Mouse (Mus musculus): ENCODE results near the gene Psmb11.

Gene Psmb11

DNA sequence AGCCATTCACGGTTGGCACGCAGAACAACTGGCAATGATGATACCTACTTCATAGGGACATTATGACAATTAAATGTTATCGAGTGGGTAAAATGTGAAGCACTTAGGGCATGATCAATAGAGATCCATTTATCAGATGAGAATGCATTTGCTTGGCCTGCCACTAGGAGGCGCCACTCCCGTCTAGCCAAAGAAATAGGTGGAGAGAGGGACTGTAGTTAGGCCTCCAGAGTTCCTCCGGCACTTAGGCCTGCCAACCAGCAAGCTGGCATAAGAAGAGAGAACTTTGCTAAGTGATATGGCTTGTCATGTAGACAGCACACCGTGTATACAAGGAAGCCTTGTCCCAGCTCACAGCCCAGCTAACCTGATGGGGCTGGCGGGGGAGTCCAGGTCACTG is 15.7 kb downstream of the Psmb11 start:
- in situ Hi-C loops (cut with MboI; ENCODE audit: unreplicated experiment in 2 of 2), result loop anchor here (5.0 to 25.0 kb wide), 2 partner anchors 65 to 575 kb away; no protein-coding TSS in a partner anchor

DNA sequence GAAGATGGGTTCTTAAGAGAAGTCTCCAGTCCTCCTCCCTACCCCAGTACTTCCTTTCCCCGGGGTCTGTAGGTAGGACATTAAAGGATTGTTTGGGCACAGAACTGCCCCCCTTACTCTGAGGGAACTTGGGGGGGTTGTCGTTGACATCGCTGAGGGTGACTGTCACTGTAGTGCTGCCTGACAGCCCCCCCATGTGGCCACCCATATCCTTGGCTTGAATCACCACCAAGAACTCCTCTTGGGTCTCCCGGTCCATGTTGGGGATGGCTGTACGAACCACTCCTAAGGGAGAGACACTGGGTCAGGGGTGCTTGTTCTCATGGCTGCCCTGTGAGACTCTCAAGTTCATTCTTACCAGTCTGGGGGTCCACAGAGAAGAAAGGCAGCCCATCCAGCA is 17.0 kb downstream of the Psmb11 start:
- in situ Hi-C loops (cut with MboI; ENCODE audit: unreplicated experiment in 2 of 2), result loop anchor here (5.0 to 25.0 kb wide), 2 partner anchors 66 to 576 kb away; no protein-coding TSS in a partner anchor

DNA sequence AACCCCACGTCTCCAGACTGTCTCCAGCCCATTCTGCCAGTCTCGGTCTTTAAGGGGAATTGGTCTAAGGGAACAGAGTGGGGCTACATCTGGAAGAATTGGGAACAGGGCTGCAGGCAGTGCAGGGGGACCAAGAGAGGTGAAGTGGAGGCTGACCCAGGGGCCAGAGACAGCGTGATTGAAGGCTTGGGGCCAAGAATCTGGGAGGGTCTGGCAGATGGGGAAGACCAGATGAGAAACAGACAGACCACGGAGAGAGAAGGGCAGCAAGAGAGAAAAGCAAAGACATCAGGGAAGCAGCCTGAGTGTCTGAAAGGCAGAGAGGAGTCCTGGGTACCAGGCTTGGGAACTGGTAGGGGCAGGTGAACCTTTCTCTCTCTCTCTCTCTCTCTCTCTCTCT is 18.9 kb downstream of the Psmb11 start:
- in situ Hi-C loops (cut with MboI; ENCODE audit: unreplicated experiment in 2 of 2), result loop anchor here (10.0 to 25.0 kb wide), 3 partner anchors 115 to 578 kb away; partner anchors contain the start of gene Mrpl52 (in 1 of the 2)

DNA sequence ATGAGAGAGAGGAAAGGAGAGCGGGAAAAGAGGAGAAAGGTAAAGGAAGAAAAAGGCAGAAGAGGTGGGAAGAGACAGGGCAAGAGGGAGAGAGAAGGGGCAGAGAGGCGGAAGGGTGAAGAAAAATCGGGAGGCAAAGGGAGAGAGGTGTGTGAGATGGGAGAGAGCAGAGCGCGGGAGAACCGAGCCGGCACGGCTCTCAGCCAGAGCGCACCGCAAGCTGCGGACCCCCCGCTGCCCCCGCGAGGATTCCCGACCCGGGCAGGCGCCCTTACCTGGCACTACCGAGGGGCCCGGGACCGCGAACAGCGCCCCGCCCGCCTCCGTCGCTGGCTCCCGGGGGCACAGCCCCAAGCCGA is 19.7 kb downstream of the Psmb11 start, which contains the start of gene Gm17606:
Gm17606 (plus strand) TSS at position 7 of the 359 bp plus-strand sequence.
- in situ Hi-C loops (cut with MboI; ENCODE audit: unreplicated experiment in 2 of 2), result loop anchor here (10.0 to 25.0 kb wide), 3 partner anchors 116 to 579 kb away; partner anchors contain the start of gene Mrpl52 (in 1 of the 2)

DNA sequence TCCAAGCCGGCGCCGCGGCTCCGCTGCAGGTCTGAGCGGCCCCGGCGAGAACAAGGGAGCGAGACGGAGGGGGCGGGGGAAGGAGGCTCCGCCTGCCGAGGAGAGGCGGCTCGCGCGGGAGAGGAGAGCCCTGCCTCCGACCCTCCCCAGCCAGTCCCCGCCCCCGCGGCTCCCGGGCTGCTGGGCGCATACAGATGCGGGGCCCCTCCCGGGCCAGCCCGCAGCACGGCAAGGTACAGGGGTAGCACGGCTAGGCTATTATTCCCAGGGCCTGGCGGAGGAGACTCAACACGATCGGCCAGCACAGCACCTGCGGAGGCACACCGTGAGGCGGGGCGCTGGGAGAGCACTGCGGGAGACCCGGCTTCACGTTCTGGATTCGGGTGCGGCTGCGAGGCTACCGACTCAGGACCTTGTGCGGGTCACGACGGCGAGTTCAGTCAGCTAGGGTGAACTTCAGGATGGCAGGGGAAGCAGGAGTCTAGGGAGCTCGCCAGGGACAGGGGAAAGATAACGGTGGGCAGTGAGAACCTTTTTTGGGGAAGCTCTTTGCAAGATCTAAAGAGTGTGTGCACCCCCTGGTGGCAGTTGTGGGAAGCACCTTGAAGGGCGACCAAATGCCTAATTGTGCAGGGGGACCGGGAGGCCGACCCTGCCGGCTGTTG is 20.2 kb downstream of the Psmb11 start, which contains the start of gene Cdh24:
Cdh24 (minus strand) TSS at position 60 of the 665 bp plus-strand sequence.
- in situ Hi-C loops (cut with MboI; ENCODE audit: unreplicated experiment in 2 of 2), result loop anchor here (10.0 to 25.0 kb wide), 3 partner anchors 117 to 579 kb away; partner anchors contain the start of gene Mrpl52 (in 1 of the 2)

DNA sequence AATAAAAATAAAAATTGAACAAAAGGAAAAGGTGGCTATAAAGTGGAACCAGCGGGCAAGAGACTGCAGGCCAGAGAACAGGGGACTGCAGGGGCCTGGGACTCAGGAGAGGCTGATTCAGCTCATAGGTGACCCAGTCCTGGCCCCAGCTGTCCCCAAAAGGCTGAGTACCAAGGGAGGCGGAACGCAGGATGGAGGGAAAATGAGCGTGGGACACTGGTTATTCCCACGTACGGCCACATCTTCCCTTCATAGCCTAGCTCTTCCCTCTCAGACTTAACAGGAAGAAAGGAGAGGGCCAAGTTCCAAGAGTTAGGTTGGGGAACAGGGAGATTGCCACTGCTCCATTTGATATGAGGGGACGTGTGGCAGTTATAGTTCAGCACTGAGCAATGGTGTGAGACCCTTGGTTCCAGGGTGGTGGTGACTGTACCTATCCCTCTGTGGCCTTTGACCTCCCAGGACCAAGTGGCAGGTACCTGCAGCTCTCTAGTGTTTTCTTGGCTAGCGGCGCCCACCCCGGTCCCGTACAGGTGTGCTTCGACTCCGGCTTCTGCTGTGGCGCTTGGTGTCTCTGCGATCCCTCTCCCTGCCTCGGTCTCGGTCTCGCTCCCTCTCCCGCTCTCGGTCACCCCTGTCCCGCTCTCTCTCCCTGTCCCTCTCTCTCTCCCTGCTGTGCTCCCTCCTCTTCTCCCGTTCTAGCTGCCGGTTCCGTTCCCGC is 21.2 kb downstream of the Psmb11 start:
- in situ Hi-C loops (cut with MboI; ENCODE audit: unreplicated experiment in 2 of 2), result loop anchor here (10.0 to 25.0 kb wide), 3 partner anchors 118 to 580 kb away; partner anchors contain the start of gene Mrpl52 (in 1 of the 2)

DNA sequence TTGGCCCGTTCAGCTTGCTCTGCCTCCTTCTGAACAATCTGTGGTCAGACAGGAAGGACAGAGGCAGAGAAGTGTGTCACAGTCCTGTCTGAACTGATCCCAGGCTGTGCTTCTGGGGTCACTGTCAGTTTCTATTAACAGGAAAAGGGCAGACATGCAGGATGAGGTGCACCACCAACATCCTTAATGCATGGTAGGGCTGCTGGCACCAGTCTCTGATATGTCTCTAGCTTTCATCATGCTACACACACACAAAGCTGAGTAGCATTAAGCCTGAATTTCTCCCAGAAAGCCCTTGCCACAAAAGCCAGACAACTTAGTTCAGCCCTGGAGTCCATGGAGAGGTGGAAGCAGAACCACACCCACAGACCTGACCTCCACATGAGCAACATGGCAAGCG is 21.8 kb downstream of the Psmb11 start:
- in situ Hi-C loops (cut with MboI; ENCODE audit: unreplicated experiment in 2 of 2), result loop anchor here (10.0 to 25.0 kb wide), 3 partner anchors 118 to 581 kb away; partner anchors contain the start of gene Mrpl52 (in 1 of the 2)

DNA sequence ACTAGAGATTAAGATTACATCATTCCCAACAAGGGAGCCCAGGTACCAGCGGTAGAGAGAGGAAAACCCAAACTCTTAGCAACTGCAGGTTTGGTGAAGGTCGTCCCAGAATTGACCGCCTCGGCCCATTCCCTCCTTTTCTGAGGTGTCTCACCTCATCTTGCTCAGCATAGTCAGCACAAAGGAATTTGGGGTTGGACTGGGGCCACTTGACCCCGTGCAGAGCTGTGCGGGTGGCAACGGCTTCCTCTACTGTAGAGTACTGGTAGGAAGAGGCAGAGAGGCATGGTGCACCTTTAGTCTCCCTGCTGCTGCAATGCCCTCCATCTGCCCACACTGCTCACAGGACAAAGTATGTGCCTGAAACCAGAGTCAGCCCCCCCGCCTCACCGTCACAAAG is 23.1 kb downstream of the Psmb11 start:
- in situ Hi-C loops (cut with MboI; ENCODE audit: unreplicated experiment in 2 of 2), result loop anchor here (10.0 to 25.0 kb wide), 3 partner anchors 119 to 582 kb away; partner anchors contain the start of gene Mrpl52 (in 1 of the 2)

DNA sequence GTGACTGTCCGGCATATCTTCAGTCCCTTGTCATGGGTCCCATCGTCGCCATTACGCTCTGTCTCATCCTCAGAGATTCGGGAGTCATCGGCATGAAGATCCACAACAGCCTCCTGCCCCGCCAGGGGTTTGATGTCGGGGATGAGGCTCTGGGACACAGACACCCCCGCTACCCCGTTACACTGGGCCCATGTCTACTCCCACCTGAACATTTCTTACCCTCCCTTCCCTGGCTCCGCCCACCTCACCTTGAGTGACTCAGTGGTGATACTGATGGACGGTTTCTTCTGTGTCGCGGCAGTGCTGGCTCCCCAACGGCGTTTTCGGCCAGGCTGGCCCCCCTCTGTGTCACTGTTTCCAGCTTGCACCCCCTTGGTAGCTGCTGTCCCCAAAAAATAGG is 25.2 kb downstream of the Psmb11 start:
- in situ Hi-C loops (cut with MboI; ENCODE audit: unreplicated experiment in 2 of 2), result loop anchor here (5.0 to 25.0 kb wide), 5 partner anchors 122 to 589 kb away; partner anchors contain the start of gene Mrpl52 (in 1 of the 2)

DNA sequence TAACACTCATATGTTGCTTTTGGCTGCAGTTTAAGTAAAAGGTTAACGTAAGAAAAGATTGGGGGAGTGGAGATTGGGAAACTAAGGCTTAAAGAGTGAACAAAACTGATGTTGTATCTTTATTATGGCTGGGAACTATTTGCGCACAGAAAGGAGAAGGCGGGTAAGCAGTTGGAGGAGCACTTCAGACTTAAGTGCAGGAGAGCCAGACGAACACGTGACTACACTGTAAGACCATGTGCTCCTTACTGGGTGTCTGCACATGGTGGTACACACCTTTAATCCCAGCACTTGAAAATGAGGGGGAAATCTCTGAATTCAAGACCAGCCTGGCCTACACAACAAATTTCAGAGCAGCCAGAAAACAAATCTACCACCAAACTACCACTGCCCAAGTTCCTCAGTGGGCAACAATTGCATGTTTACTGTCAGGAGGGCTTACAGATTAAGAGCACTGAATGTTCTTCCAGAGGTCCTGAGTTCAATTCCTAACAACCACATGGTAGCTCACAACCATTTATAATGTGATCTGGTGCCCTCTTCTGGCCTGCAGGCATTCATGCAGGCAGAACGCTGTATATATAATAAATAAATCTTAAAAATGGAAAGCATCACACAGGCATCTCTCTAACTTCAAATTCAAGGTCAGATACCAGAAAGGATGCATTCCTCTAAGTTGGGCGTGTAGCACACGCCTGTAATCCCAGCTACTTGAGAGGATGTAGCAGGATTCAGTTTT is 25.8 kb downstream of the Psmb11 start:
- in situ Hi-C loops (cut with MboI; ENCODE audit: unreplicated experiment in 2 of 2), result loop anchor here (5.0 to 25.0 kb wide), 5 partner anchors 122 to 590 kb away; partner anchors contain the start of gene Mrpl52 (in 1 of the 2)

DNA sequence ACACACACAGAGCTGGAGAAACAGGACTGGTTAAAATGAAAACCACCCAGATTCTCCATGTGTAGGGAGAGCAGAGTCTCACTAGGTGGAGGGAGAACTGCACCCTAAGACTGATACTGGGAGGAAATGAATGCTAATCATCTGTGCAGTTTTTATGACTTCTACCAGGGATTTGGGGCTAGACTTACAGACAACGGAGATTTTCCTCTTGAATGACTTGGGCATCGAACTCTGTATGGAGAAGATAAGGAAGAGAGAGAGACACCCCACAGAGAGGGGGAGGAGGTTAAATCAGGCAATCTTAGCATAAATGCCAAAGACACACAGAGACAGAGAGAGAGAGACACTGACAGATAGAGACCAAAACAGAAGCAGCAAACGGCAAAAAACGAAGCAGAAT is 26.7 kb downstream of the Psmb11 start:
- in situ Hi-C loops (cut with MboI; ENCODE audit: unreplicated experiment in 2 of 2), result loop anchor here (5.0 to 25.0 kb wide), 5 partner anchors 123 to 591 kb away; partner anchors contain the start of gene Mrpl52 (in 1 of the 2)

DNA sequence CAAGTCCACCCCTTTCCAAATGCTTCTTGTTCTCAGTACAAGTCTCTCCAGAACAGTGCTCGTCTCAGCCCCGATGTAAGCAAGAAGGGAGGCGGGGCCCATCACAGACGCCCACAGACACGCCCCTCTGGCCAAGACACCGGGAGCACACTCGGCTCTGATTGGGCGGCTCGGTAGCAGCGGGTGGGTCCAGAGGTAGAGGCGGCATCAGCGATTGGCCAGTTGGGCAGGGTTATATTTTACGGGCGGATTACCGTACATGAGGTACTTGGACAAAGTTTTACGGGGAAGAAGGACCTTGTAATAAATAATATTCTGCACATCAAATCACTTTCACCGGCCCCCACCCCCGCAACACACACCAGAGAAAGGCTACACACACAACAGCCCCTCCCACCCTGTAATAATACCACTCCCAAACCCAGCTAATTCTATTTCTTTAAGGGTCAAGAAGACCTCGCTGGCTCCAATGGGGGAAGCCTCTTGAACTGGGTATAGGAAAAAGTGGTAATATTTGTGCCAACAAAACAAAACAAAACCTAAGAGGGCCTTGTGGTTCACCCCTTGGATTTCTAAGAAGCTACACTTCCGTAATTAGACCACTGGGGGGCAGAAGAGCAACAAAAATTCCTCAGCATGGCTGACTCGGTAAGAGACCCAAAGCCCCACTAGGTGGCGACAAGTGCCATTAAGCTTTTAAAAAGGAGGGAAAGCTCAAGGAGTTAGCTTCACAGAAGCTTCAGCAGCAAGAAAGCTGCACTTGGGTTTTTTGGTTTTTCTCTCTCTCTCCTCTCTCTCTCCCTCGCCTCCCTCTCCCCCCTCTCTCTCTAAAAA is 29.6 kb downstream of the Psmb11 start:
- in situ Hi-C loops (cut with MboI; ENCODE audit: unreplicated experiment in 2 of 2), result loop anchor here (5.0 kb wide), 1 partner anchor 51 kb away; no protein-coding TSS in a partner anchor

DNA sequence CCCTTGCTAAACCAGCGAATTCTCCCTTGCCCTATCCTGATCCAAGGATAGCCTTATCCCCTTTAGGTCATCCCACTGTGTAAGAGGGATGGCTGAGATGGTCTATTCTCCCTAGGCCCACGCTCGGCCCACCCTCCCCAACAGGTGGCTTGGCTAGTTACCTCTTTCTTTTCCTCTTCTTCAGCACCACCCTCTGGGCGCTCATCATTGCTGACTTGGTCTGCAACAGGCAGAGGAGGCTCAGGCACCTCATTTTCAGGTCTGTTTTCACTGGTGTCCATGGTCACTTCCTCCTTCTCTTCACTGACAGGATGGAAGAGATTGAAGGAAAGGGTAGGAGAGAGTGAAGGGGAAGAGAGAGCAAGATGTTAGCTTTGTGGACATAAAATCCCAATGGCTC is 30.3 kb downstream of the Psmb11 start:
- in situ Hi-C loops (cut with MboI; ENCODE audit: unreplicated experiment in 2 of 2), result loop anchor here (5.0 kb wide), 1 partner anchor 51 kb away; no protein-coding TSS in a partner anchor

DNA sequence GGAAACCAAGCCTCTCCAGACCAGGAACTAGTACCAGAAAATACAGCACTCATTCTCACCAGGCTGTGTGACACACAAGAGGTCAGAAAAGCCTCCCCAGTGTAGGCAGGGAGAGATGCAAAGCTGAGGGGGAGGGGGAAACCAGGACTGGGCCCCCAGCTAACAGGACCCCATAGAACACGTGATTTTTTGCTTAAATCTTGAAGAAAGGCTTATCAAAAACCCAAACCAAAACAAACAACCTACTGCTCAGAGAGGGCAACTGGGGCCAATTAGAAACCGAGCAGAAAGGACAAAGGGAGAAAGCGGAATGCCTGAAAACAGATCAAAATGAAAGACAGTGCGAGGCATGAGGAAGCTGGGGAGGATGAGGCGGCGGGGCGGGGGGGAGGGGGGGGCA is 31.6 kb downstream of the Psmb11 start:
- in situ Hi-C loops (cut with MboI; ENCODE audit: unreplicated experiment in 2 of 2), result loop anchor here (5.0 kb wide), 1 partner anchor 50 kb away; no protein-coding TSS in a partner anchor

DNA sequence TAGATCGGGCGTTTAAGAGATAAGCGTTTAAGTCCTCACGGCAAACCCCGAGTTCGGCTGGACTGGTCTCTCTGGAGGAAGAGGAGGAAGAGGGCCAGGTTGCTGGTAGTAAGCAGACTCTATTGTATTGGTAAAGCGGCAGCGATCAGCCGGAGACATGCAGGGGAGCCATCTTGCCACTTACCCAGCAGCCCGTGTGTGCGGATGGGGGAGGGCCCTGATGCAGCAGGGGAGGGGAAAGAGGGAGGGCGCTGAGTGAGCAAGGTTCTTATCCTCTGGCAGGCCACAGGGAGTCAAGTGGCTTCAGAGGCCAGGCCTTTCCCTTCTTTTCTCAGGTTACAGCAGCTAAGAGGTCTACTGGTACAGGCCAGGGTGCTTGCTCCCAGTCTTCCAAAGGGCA is 32.3 kb downstream of the Psmb11 start:
- in situ Hi-C loops (cut with MboI; ENCODE audit: unreplicated experiment in 2 of 2), result loop anchor here (5.0 kb wide), 1 partner anchor 49 kb away; no protein-coding TSS in a partner anchor

DNA sequence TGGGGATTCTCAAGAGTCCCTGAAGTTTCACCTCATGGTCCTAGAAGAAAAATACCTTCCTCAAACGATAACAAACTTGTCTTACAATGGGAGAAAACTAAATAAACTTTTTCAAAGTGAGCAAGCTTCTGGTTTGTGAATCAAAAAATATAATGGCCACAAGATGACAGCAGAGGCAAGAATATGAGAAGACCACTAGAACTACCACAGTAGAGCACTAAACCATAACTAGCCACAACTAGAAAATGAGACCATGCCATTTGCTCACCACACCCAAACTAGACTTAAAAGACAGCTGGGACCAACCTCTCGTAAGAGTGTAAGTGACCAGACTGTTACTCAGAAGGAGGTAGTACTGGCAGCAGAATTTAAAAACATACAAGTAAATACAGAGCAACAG is 38.8 kb downstream of the Psmb11 start:
- in situ Hi-C loops (cut with MboI; ENCODE audit: unreplicated experiment in 2 of 2), result no loop called here

DNA sequence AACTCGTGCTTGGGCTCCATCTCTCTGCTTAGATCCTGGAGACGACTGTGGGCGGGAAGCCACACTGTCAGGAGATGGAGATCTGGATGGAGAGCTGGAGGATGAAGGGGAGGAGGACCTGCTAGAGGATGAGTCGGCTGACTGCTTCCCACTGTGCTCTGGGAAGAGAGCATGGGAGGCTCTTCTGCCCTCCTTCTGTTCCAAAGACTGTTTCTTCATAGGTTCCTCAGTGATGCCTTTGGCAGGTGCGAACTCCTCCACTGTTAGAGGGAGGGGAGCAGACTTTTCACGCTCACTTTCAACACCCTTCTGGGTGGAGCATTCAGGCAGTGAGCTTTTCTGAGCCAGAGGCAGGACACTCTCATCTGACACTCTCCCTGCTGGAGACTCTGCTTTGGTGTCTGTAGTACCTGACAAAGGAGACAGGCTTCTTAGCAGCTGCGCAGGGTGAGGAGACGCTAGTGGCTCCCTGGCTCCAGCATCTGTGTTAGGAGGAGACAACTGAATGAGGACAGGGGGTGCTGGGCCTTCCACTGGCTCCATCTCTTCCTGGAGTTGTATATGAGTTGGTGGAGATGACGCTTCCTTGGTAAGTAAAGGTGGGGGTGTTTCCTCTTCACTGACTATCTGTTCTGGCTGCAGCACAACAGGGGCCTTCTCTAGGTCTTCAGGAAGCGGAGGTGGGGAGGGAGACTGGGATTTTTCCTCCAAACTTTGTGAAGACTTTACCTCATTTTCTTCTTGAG is 43.4 kb downstream of the Psmb11 start:
- in situ Hi-C loops (cut with MboI; ENCODE audit: unreplicated experiment in 2 of 2), result no loop called here

DNA sequence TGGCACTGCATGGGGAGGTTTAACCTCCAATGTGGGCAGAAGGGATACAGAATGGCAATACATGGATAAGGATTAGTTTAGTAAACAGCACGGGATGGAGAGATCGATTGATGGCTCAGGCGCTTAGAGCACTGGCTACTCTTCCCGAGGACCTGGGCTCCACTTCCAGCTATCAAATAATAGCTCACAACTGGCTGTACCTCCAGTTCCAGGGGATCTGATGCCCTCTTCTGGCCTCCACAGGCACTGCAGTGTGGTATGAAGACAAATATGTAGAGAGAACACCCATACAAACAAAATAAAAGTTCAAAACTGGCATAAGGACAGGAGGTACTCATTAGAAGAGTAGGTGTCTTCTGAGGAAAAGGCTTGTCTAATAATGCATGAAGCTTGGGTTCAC is 48.1 kb downstream of the Psmb11 start:
- in situ Hi-C loops (cut with MboI; ENCODE audit: unreplicated experiment in 2 of 2), result no loop called here

Measured in v-Abl transformed pro-B cells (cell line).